Mouse (Mus musculus) hindbrain, postnatal 0 days (tissue): Measurements from ENCODE around the gene Cers2. TPM values are rescaled to one million over a fixed set of nuclear protein-coding genes. Genes with fewer than 3 reads are reported as not detected.

Source experiments
- ATAC-seq: fragments of 200-750 bp; cut with Nextera tagmentation; 2 replicates; pipeline ENCODE4 v1.8.0; 2017; ENCODE audit warnings: mild to moderate bottlenecking, moderate TSS enrichment, moderate library complexity
- DNase-seq: peaks from one replicate; pipeline ENCODE4 v3.0.0-alpha.2; 2015; ENCODE audit warnings: low spot score
- H3K27ac ChIP-seq: fragments of 300-500 bp; sonication (generic); 2 replicates; pipeline ENCODE4 v1.5.1; 2014; ENCODE audit warnings: mild to moderate bottlenecking
- H3K27me3 ChIP-seq: fragments of 300-500 bp; sonication (generic); 2 replicates; pipeline ENCODE4 v1.6.1; 2014; ENCODE audit warnings: low read length, mixed read lengths; ENCODE audit not compliant: insufficient read depth
- H3K36me3 ChIP-seq: fragments of 300-500 bp; sonication (generic); 2 replicates; pipeline ENCODE4 v1.6.1; 2014; ENCODE audit warnings: low read length, mixed read lengths; ENCODE audit not compliant: insufficient read depth
- H3K4me1 ChIP-seq: fragments of 300-500 bp; sonication (generic); 2 replicates; pipeline ENCODE4 v1.6.1; 2014; ENCODE audit warnings: antibody characterized with exemption, low read length, mixed read lengths; ENCODE audit not compliant: insufficient read depth
- H3K4me2 ChIP-seq: fragments of 300-500 bp; sonication (generic); 2 replicates; pipeline ENCODE4 v1.6.1; 2014; ENCODE audit warnings: low read depth, mild to moderate bottlenecking, low read length, moderate library complexity, mixed read lengths
- H3K4me3 ChIP-seq: fragments of 300-500 bp; sonication (generic); 2 replicates; pipeline ENCODE4 v1.5.1; 2014; ENCODE audit warnings: low read length
- H3K9ac ChIP-seq: fragments of 300-500 bp; sonication (generic); replicated peaks from 2 replicates; pipeline ENCODE4 v1.6.1; 2014; ENCODE audit warnings: mild to moderate bottlenecking, low read length, moderate library complexity, mixed read lengths
- H3K9me3 ChIP-seq: fragments of 300-500 bp; sonication (generic); 2 replicates; pipeline ENCODE4 v1.6.1; 2016; ENCODE audit warnings: low read length, mixed read lengths
- CTCF ChIP-seq: IDR thresholded peaks from 2 replicates; pipeline ENCODE4 v1.5.1; 2016; ENCODE audit warnings: antibody characterized with exemption, control low read depth, low read depth
- WGBS: fragments of 180-500 bp; shearing (Covaris S2); extraction: QIAGEN DNeasy Blood & Tissue Kit; methylation state at CpG from one replicate; pipeline ENCODE4 v1.1.7; 2014; 5-methylcytosine and 5-hydroxymethylcytosine counted together
- polyA plus RNA-seq: library from polyadenylated mRNA; unstranded; fragments of >200 nt; fragmentation: Nextera tagmentation; extraction: Ambion mirVana; gene quantifications from 2 replicates; pipeline ENCODE4 v1.2.1, GENCODE M21; 2015
- total RNA-seq: library from RNA; depleted of rRNA; stranded (reverse); fragments of >200 nt; gene quantifications from 2 replicates; pipeline ENCODE4 v1.2.3, GENCODE M21; 2014; rRNA removed

Cers2 gene
- total RNA-seq (43.7 and 64.0 TPM in 2 replicates), polyA plus RNA-seq (87.4 and 90.5 TPM in 2 replicates)

- no peaks in the 10 kb centered on the region for H3K9me3 ChIP-seq
- peak within 1 kb of the TSS; percentile 79 for H3K4me3 ChIP-seq
- ATAC-seq (peak; percentile 65; the same call in 1 of the 2 replicates), DNase-seq (peak; percentile 43)
- no peaks in the 10 kb centered on the region for H3K36me3 ChIP-seq
- H3K27ac ChIP-seq: peak within 1 kb of the TSS; percentile 92
- 3% methylated on average over 26 of the region's 27 CpGs for WGBS
- H3K4me1 ChIP-seq: no peaks in the 10 kb centered on the region
- no peaks in the 10 kb centered on the region for H3K27me3 ChIP-seq
- H3K4me2 ChIP-seq: peak within 1 kb of the TSS; percentile 86
- H3K9ac ChIP-seq: peak within 1 kb of the TSS; percentile 98
- no peak for TF ChIP-seq CTCF
Measured at GRCm38 (mm10) chr3:95314486-95315093, at the start of gene Cers2. Cers2 (plus strand) TSS chr3:95314791.

GRCm38 (mm10) chr3:95266052-95266451 is 48.5 kb upstream of the Cers2 start:
- no peak for DNase-seq
- Histone ChIP-seq H3K27ac (no peak overlapping the region), H3K9ac (no peak overlapping the region), H3K36me3 (peaks cover 46% of the 10 kb centered on the region), H3K9me3 (no peaks in the 10 kb centered on the region), H3K4me2 (no peak overlapping the region), H3K27me3 (no peaks in the 10 kb centered on the region), H3K4me3 (no peak overlapping the region), H3K4me1 (no peaks in the 10 kb centered on the region)
- WGBS: 96% methylated on average over 3 of the region's 3 CpGs
- TF ChIP-seq CTCF: no peak
- no peak for ATAC-seq

- no peak for DNase-seq
- H3K27me3 ChIP-seq: no peaks in the 10 kb centered on the region
- no peak for TF ChIP-seq CTCF
- H3K9me3 ChIP-seq: no peaks in the 10 kb centered on the region
- no peak overlapping the region for H3K4me2 ChIP-seq
- no peak overlapping the region for H3K9ac ChIP-seq
- ATAC-seq: no peak
- H3K4me3 ChIP-seq: no peak overlapping the region
- H3K36me3 ChIP-seq: peaks cover 37% of the 10 kb centered on the region; the same call in 1 of the 2 replicates
- H3K4me1 ChIP-seq: no peaks in the 10 kb centered on the region
- H3K27ac ChIP-seq: no peak overlapping the region
Measured at GRCm38 (mm10) chr3:95267855-95268254, 46.7 kb upstream of the Cers2 start.

GRCm38 (mm10) chr3:95269789-95270188 is 44.8 kb upstream of the Cers2 start:
- Histone ChIP-seq H3K4me3 (no peak overlapping the region), H3K27ac (no peak overlapping the region), H3K27me3 (no peaks in the 10 kb centered on the region), H3K9ac (no peak overlapping the region), H3K36me3 (peaks cover 28% of the 10 kb centered on the region; the same call in 1 of the 2 replicates), H3K4me2 (no peak overlapping the region), H3K9me3 (no peaks in the 10 kb centered on the region), H3K4me1 (no peaks in the 10 kb centered on the region)
- no peak for ATAC-seq
- no peak for DNase-seq
- TF ChIP-seq CTCF: no peak
- WGBS: 85% methylated on average over 5 of the region's 5 CpGs

GRCm38 (mm10) chr3:95270766-95271364 is 43.7 kb upstream of the Cers2 start:
- 83% methylated on average over 12 of the region's 12 CpGs for WGBS
- Histone ChIP-seq H3K27ac (no peak overlapping the region), H3K27me3 (no peaks in the 10 kb centered on the region), H3K36me3 (peaks cover 22% of the 10 kb centered on the region; the same call in 1 of the 2 replicates), H3K9ac (no peak overlapping the region), H3K9me3 (no peaks in the 10 kb centered on the region), H3K4me2 (no peak overlapping the region), H3K4me3 (no peak overlapping the region), H3K4me1 (no peaks in the 10 kb centered on the region)
- TF ChIP-seq CTCF: no peak
- no peak for ATAC-seq
- no peak for DNase-seq

- Histone ChIP-seq H3K4me2 (no peak overlapping the region), H3K27ac (no peak overlapping the region), H3K9ac (no peak overlapping the region), H3K27me3 (no peaks in the 10 kb centered on the region), H3K36me3 (peaks cover 8% of the 10 kb centered on the region; the same call in 1 of the 2 replicates), H3K4me1 (no peaks in the 10 kb centered on the region), H3K9me3 (no peaks in the 10 kb centered on the region), H3K4me3 (no peak overlapping the region)
- DNase-seq (peak; percentile 21), ATAC-seq (no peak)
- WGBS: 76% methylated on average over 5 of the region's 5 CpGs
- no peak for TF ChIP-seq CTCF
Measured at GRCm38 (mm10) chr3:95273471-95273870, 41.1 kb upstream of the Cers2 start.

GRCm38 (mm10) chr3:95274453-95274852 is 40.1 kb upstream of the Cers2 start:
- peaks cover 3% of the 10 kb centered on the region; the same call in 1 of the 2 replicates for H3K36me3 ChIP-seq
- no peak for TF ChIP-seq CTCF
- no peaks in the 10 kb centered on the region for H3K4me1 ChIP-seq
- no peak for ATAC-seq
- WGBS: 95% methylated on average over 4 of the region's 4 CpGs
- H3K4me2 ChIP-seq: no peak overlapping the region
- no peaks in the 10 kb centered on the region for H3K9me3 ChIP-seq
- H3K9ac ChIP-seq: no peak overlapping the region
- DNase-seq: no peak
- no peaks in the 10 kb centered on the region for H3K27me3 ChIP-seq
- no peak overlapping the region for H3K4me3 ChIP-seq
- no peak overlapping the region for H3K27ac ChIP-seq
